Mouse (Mus musculus) cerebellum, postnatal 25 days (tissue): ENCODE data around the gene B230219D22Rik.
"Not testable (repeated sequence)": the region's sequence is repeated elsewhere in the genome, so short reads cannot be mapped to it uniquely, and the experiment has no call there.

Source experiments
- DNase-seq, 2 experiments: peaks; one replicate each; pipeline ENCODE4 v3.0.0; 2021; ENCODE audit warnings: mixed read lengths in 2 of 2

Gene B230219D22Rik

GRCm38 (mm10) chr13:55692535-55693242 is at the start of gene B230219D22Rik:
Gene B230219D22Rik, plus strand, starts transcription at chr13:55693124.
- DNase-seq: peak; percentile 95 to 96

- no peak for DNase-seq
Measured at GRCm38 (mm10) chr13:55644525-55644924, 48.4 kb upstream of the B230219D22Rik start.

DNA sequence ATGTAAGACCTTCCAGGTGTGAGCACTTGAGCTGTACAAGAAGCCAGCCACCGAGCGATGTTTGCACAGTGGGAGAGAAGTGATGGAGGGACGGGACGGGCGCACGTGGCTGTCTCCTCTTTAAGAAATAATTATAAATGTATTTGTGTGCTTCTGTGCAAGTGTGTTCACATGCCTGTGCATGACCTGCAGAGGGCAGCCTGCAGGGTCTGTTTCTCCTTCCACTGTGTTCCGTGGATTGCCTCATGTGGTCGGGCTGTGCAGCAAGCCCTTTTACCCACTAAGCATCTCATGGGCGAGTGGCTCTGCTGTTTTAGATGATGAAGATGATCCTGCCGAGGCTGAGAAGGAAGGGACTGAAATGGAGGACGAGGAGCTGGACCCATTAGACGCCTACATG is 42.8 kb upstream of the B230219D22Rik start:
- no peak for DNase-seq

- DNase-seq: no peak
Measured at GRCm38 (mm10) chr13:55650980-55651379, 41.9 kb upstream of the B230219D22Rik start.

- DNase-seq: peak; percentile 34 to 59
Measured at GRCm38 (mm10) chr13:55668550-55668949, 24.4 kb upstream of the B230219D22Rik start.

DNA sequence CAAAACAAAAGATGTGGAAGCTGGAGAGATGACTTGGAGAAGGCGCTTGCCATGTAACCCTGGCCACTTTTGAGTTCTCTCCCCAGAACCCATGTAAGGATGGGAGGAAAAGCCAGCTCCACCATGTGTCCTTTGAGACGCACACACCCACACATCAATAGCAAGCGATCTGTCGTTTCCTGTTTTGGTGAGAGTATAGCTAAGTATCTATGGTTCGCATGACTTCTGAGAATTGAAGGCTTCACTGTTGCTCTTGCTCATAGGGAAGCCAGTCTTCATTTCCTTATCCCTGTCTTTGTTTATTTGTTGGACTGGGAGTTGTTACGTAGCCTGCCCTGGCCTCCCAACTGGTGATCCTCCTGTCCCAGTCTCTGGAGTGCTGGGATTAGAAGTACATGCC is 20.2 kb upstream of the B230219D22Rik start:
- DNase-seq: no peak

DNA sequence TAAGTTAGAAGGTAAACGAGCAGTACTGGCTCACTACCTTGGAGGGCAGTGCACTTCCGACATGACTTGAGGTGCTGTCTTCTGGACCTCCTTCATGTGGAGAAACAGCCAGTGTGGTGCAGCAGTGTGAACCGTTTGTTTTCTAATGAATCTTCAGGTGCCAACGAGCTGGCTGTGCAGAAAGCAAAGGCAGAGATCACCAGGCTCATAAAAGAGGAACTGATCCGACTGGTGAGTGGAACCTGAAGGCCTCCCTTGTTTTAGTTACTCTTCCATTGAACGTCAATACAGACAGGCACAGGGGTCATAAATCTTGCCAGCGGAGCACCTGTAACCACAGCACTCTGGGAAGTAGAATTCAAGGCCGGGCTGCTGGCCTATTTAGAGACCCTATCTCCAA is 15.6 kb upstream of the B230219D22Rik start:
- DNase-seq: no peak

- no peak for DNase-seq
Measured at GRCm38 (mm10) chr13:55682201-55682600, 10.7 kb upstream of the B230219D22Rik start.

DNA sequence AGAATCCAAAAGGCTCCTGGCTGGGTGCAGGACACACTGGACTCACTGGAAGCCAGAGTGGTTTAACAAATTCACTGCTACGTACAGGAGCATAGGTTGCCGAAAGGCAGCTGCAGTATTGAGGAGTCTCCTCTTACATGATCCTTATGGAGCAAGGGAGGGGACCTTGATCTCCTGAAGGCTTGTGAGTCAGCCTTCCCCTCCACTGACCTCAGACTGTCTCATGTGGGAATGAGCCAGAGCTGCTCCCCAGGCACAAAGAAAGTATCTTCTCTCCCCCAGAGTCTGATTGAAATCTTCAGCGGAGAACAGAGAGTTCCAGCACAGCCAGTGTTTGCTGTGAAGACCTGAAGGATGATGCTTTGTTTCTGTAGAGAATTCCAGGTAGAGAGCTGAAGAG is 9.3 kb upstream of the B230219D22Rik start:
- no peak for DNase-seq

DNA sequence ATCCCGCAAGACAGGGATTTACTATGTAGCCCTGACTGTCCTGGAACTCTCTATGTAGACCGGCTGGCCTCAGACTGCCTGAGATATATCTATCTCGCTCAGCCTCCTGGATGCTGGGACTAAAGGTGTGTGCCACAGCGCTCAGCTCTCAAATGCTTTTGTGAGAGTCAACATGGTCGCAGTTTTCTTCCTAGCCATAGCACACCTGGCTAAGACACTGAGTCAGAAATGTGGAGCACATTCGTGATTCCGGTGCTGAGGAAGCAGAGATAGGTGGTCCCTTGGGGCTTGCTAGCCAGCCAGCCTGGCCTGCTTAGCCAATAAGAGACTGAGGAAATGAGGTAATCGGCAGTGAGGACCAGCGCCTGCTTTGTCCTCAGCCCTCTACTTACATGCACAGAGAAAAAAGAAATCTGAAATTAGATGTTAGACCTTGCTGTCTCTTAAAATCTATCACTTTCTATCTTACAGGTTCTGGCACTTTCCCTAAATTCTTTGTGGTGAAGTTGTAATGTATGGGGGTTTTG is 6.8 kb upstream of the B230219D22Rik start:
- DNase-seq: no peak

DNA sequence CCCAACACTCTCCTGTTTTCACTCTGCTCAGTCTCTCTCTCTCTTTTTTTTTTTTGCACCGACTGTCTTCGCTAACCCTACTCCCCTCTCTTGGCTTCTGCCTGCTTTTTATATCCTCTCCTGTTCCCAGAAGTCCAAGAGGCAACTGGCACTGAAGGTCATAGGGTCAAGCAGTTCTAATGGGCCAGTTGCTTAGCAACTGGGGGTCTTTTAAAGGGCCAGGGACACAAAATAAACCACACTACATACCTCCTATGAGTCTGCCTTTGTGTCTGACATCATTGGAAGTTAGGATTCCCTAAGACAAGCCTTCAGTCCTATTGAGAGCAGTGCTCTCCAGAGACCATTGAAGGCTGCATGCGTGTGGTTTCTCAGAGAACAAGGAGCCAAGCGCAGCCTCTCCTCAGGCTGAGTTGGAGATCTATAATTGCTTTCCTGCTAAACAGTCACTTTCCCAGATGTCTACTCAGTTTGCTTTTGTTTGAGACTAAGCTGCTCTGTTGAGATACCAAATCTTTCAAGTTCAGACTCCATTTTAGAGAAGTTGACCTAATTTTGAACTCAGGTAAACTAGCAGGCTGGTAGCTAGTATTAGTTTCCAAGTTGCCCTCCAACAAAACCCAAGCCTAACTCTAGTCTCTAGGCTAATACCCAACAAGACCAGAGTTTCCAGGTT is 4.9 kb upstream of the B230219D22Rik start:
- no peak for DNase-seq

DNA sequence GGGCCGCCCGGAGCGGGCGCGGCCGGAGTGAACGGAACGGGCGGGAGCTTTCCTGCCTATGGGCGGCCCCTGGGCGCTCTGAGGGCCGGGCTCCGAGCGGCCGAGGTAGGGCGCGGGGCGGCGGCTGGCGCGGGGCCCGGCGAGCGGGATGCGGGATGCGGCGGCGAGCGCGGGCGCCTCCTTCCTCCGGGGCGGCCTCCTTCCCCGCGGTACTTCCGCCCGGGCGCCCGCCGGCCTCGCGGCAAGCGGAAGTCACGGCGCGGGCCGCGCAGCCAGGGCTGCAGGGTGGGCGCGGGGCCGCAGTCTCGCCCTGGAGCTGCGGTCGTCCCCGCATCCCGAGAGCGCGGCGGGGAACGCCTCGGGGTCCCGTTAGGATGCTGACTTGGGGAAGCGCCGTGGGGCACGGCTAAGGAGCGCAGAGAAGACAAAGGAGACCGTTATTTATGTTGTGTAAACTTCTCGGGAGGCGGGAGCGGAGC is 358 bp downstream of the B230219D22Rik start:
- no peak for DNase-seq

- no peak for DNase-seq
Measured at GRCm38 (mm10) chr13:55694110-55694509, 1.2 kb downstream of the B230219D22Rik start.

DNA sequence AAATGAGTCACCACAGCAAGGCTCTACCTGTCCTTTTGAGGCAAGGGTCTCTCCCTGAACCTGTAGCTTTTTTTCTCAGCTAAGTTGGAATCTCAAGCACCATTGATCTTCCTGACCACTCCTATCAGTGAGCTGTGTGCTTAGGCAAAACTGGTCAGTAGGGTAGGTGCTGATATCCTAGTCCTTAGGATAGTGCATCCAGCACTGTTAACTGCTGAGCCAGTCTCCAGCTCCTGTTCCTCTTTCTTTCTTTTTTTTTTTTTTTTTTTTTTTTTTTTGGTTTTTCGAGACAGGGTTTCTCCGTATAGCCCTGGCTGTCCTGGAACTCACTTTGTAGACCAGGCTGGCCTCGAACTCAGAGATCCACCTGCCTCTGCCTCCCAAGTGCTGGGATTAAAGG is 3.1 kb downstream of the B230219D22Rik start:
- not testable (repeated sequence) for DNase-seq

- DNase-seq: no peak
Measured at GRCm38 (mm10) chr13:55704301-55704700, 11.4 kb downstream of the B230219D22Rik start.

DNA sequence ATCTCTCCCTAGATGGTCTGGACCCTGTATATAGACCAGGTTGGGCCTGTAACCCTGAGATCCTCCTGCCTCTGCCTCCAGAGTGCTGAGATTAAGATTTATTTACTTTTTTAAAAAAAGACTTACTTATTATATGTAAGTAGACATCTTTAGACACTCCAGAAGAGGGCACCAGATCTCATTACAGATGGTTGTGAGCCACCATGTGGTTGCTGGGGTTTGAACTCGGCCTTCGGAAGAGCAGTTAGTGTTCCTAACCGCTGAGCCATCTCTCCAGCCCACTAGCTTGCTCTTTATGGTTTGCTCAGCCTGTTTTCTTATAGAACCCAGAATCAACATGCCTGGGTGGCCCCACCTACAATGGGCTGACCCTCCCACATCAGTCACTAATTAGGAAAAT is 19.9 kb downstream of the B230219D22Rik start:
- no peak for DNase-seq

GRCm38 (mm10) chr13:55714501-55715166 is 21.7 kb downstream of the B230219D22Rik start, which contains the start of gene Txndc15:
Gene Txndc15, plus strand, starts transcription at chr13:55714650.
- DNase-seq: peak; percentile 95 to 96

DNA sequence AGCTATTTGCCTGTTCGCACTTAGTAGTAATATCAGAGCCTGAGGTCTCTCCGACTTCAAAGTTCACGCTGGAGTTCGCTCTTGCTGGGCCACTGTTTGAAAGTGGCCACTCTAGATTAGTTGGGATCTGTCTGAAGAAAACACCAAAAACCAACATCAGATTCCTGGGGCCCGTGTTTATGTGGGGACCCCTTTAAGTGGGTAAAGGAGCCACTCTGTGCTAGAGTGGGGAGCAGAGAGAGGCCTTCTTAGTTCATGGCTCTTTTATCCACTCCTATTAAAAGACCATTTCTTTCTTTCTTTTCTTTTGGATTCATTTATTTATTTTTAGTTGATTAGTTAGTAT is 22.2 kb downstream of the B230219D22Rik start:
- no peak for DNase-seq

GRCm38 (mm10) chr13:55715908-55716510 is 23.1 kb downstream of the B230219D22Rik start:
- DNase-seq: no peak

GRCm38 (mm10) chr13:55721516-55721915 is 28.6 kb downstream of the B230219D22Rik start:
- DNase-seq: peak; percentile 69 to 78

DNA sequence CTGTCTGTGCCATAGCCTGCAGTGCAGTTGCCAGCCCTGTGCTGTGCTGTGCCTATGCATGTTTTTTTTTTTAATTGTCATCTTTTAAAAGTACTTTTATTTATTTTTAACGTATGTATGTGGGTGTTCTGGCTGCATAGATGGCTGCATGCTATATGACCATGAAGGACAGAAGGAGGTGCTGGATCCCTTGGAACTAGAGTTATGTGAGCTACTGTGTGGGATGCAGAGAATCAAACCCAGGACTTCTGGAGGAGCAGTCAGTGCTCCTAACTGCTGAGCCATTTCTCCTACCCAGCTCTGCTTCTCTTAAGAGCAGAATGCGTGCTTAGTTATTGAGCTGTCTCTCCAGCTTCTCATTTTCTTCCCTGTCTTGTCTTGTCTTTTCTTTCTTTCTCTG is 29.1 kb downstream of the B230219D22Rik start:
- DNase-seq: no peak

DNA sequence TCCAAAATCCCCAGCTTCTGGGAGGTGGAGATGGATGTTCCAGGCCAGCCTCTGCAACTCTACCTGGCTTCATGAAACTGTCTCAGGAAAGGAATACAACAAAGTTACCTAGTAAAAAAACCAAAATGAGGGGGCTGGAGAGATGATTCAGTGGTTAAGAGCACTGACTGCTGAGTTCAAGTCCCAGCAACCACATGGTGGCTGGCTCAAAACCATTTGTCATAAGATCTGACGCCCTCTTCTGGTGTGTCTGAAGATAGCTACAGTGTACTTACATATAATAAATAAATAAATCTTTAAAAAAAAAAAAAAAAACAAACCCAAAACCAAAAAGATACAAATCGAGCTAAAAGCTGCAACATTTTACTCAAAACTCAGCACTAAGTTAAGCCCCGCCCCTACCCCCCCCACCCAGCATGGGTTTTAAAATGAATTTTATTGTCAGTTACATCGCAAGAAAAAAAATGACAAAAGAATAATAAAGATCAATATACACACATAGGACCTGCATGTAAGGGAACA is 33.7 kb downstream of the B230219D22Rik start:
- DNase-seq: peak in 1 of 2 experiments; percentile 47
